Mouse (Mus musculus): ENCODE results near the gene Casp9. TPM values are rescaled to one million over a fixed set of nuclear protein-coding genes. Genes with fewer than 3 reads are reported as not detected.
"Not testable (repeated sequence)": the region's sequence is repeated elsewhere in the genome, so short reads cannot be mapped to it uniquely, and the experiment has no call there.

Gene Casp9
- polyA plus RNA-seq, 1 experiment from 2014 or later: 16.9 TPM

- no peak overlapping the region for H3K27ac ChIP-seq (replicated peaks)
- H3K27me3 ChIP-seq: no peaks in the 10 kb centered on the region
- 91% methylated on average over 13 of the region's 13 CpGs for WGBS
- no peak for ATAC-seq (ENCODE audit: insufficient number of reproducible peaks, low FRiP score, low TSS enrichment, low read depth)
- peaks cover 14% of the 10 kb centered on the region for H3K4me1 ChIP-seq
- no peak overlapping the region for H3K4me3 ChIP-seq (replicated peaks)
- H3K9me3 ChIP-seq (replicated peaks): no peaks in the 10 kb centered on the region
- no peak overlapping the region for H3K9ac ChIP-seq
- peaks cover 51% of the 10 kb centered on the region for H3K36me3 ChIP-seq
- H3K4me2 ChIP-seq (replicated peaks): no peak overlapping the region
These were observed 31.3 kb upstream of the Casp9 start for GRCm38 (mm10) chr4:141762102-141762598.

- H3K36me3 ChIP-seq: peaks cover 60% of the 10 kb centered on the region
- H3K27me3 ChIP-seq: no peaks in the 10 kb centered on the region
- H3K4me2 ChIP-seq (replicated peaks): no peak overlapping the region
- H3K27ac ChIP-seq (replicated peaks): no peak overlapping the region
- H3K9ac ChIP-seq: no peak overlapping the region
- 90% methylated on average over 12 of the region's 12 CpGs for WGBS
- H3K4me1 ChIP-seq: peaks cover 27% of the 10 kb centered on the region
- no peaks in the 10 kb centered on the region for H3K9me3 ChIP-seq (replicated peaks)
- H3K4me3 ChIP-seq (replicated peaks): no peak overlapping the region
- ATAC-seq (ENCODE audit: insufficient number of reproducible peaks, low FRiP score, low TSS enrichment, low read depth): no peak
These were observed 29.9 kb upstream of the Casp9 start for GRCm38 (mm10) chr4:141763476-141763875.

GRCm38 (mm10) chr4:141765008-141765407 lies 28.4 kb upstream of the Casp9 start:
- no peaks in the 10 kb centered on the region for H3K9me3 ChIP-seq (replicated peaks)
- peaks cover 28% of the 10 kb centered on the region for H3K4me1 ChIP-seq
- no peak overlapping the region for H3K4me3 ChIP-seq (replicated peaks)
- no peaks in the 10 kb centered on the region for H3K27me3 ChIP-seq
- H3K36me3 ChIP-seq: peaks cover 75% of the 10 kb centered on the region
- no peak overlapping the region for H3K4me2 ChIP-seq (replicated peaks)
- no peak for ATAC-seq (ENCODE audit: insufficient number of reproducible peaks, low FRiP score, low TSS enrichment, low read depth)
- H3K9ac ChIP-seq: no peak overlapping the region
- 86% methylated on average over 3 of the region's 3 CpGs for WGBS
- H3K27ac ChIP-seq (replicated peaks): no peak overlapping the region

- Histone ChIP-seq H3K27ac (replicated peaks) (peak overlapping the region; percentile 94), H3K4me1 (peaks cover 28% of the 10 kb centered on the region), H3K9ac (no peak overlapping the region), H3K4me3 (replicated peaks) (no peak overlapping the region), H3K36me3 (peaks cover 82% of the 10 kb centered on the region), H3K27me3 (no peaks in the 10 kb centered on the region), H3K4me2 (replicated peaks) (peak overlapping the region; percentile 32), H3K9me3 (replicated peaks) (no peaks in the 10 kb centered on the region)
- WGBS: 58% methylated on average over 8 of the region's 8 CpGs
- no peak for ATAC-seq (ENCODE audit: insufficient number of reproducible peaks, low FRiP score, low TSS enrichment, low read depth)
These were observed 27.1 kb upstream of the Casp9 start for GRCm38 (mm10) chr4:141766316-141766667.

- 26% methylated on average over 19 of the region's 19 CpGs for WGBS
- Histone ChIP-seq H3K4me1 (peaks cover 28% of the 10 kb centered on the region), H3K27me3 (no peaks in the 10 kb centered on the region), H3K9ac (no peak overlapping the region), H3K27ac (replicated peaks) (peak overlapping the region; percentile 94), H3K9me3 (replicated peaks) (no peaks in the 10 kb centered on the region), H3K36me3 (peaks cover 82% of the 10 kb centered on the region), H3K4me3 (replicated peaks) (no peak overlapping the region), H3K4me2 (replicated peaks) (peak overlapping the region; percentile 32)
- peak; percentile 84 for ATAC-seq (ENCODE audit: insufficient number of reproducible peaks, low FRiP score, low TSS enrichment, low read depth)
These were observed 26.6 kb upstream of the Casp9 start for GRCm38 (mm10) chr4:141766668-141767352.

- Histone ChIP-seq H3K27me3 (no peaks in the 10 kb centered on the region), H3K9me3 (replicated peaks) (no peaks in the 10 kb centered on the region), H3K4me3 (replicated peaks) (no peak overlapping the region), H3K27ac (replicated peaks) (peak overlapping the region; percentile 94), H3K4me2 (replicated peaks) (peak overlapping the region; percentile 32), H3K9ac (no peak overlapping the region), H3K4me1 (peaks cover 28% of the 10 kb centered on the region), H3K36me3 (peaks cover 82% of the 10 kb centered on the region)
- WGBS: 59% methylated on average over 19 of the region's 19 CpGs
- peak; percentile 86 for ATAC-seq (ENCODE audit: insufficient number of reproducible peaks, low FRiP score, low TSS enrichment, low read depth)
These were observed 25.9 kb upstream of the Casp9 start for GRCm38 (mm10) chr4:141767353-141768036.

GRCm38 (mm10) chr4:141769501-141770160 lies 23.8 kb upstream of the Casp9 start:
- no peak for ATAC-seq (ENCODE audit: insufficient number of reproducible peaks, low FRiP score, low TSS enrichment, low read depth)
- Histone ChIP-seq H3K27me3 (no peaks in the 10 kb centered on the region), H3K9ac (no peak overlapping the region), H3K4me2 (replicated peaks) (no peak overlapping the region), H3K36me3 (peaks cover 82% of the 10 kb centered on the region), H3K4me3 (replicated peaks) (no peak overlapping the region), H3K9me3 (replicated peaks) (no peaks in the 10 kb centered on the region), H3K27ac (replicated peaks) (no peak overlapping the region), H3K4me1 (peaks cover 28% of the 10 kb centered on the region)
- 87% methylated on average over 8 of the region's 8 CpGs for WGBS

GRCm38 (mm10) chr4:141771823-141772222 lies 21.6 kb upstream of the Casp9 start:
- H3K4me1 ChIP-seq: peaks cover 17% of the 10 kb centered on the region
- ATAC-seq (ENCODE audit: insufficient number of reproducible peaks, low FRiP score, low TSS enrichment, low read depth): no peak
- H3K4me2 ChIP-seq (replicated peaks): no peak overlapping the region
- H3K27ac ChIP-seq (replicated peaks): no peak overlapping the region
- H3K9me3 ChIP-seq (replicated peaks): no peaks in the 10 kb centered on the region
- H3K9ac ChIP-seq: no peak overlapping the region
- peaks cover 90% of the 10 kb centered on the region for H3K36me3 ChIP-seq
- WGBS: 80% methylated on average over 8 of the region's 8 CpGs
- no peak overlapping the region for H3K4me3 ChIP-seq (replicated peaks)
- no peaks in the 10 kb centered on the region for H3K27me3 ChIP-seq

- not testable (repeated sequence) for H3K9me3 ChIP-seq (replicated peaks); H3K4me1 ChIP-seq; H3K4me3 ChIP-seq (replicated peaks); H3K4me2 ChIP-seq (replicated peaks); H3K9ac ChIP-seq; ATAC-seq (ENCODE audit: insufficient number of reproducible peaks, low FRiP score, low TSS enrichment, low read depth); H3K27ac ChIP-seq (replicated peaks); H3K27me3 ChIP-seq
- peaks cover 94% of the 10 kb centered on the region for H3K36me3 ChIP-seq
- WGBS: 80% methylated on average over 4 of the region's 4 CpGs
These were observed 20.4 kb upstream of the Casp9 start for GRCm38 (mm10) chr4:141773019-141773418.

- Histone ChIP-seq H3K36me3 (peaks cover 93% of the 10 kb centered on the region), H3K9ac (no peak overlapping the region), H3K27ac (replicated peaks) (no peak overlapping the region), H3K4me1 (no peaks in the 10 kb centered on the region), H3K4me3 (replicated peaks) (no peak overlapping the region), H3K27me3 (no peaks in the 10 kb centered on the region), H3K4me2 (replicated peaks) (no peak overlapping the region), H3K9me3 (replicated peaks) (no peaks in the 10 kb centered on the region)
- 97% methylated on average over 8 of the region's 8 CpGs for WGBS
- no peak for ATAC-seq (ENCODE audit: insufficient number of reproducible peaks, low FRiP score, low TSS enrichment, low read depth)
These were observed 13.6 kb upstream of the Casp9 start for GRCm38 (mm10) chr4:141779828-141780227.

GRCm38 (mm10) chr4:141781201-141781985 lies 12.0 kb upstream of the Casp9 start:
- Histone ChIP-seq H3K27me3 (no peaks in the 10 kb centered on the region), H3K27ac (replicated peaks) (no peak overlapping the region), H3K4me3 (replicated peaks) (no peak overlapping the region), H3K9ac (no peak overlapping the region), H3K9me3 (replicated peaks) (no peaks in the 10 kb centered on the region), H3K36me3 (peaks cover 92% of the 10 kb centered on the region), H3K4me2 (replicated peaks) (no peak overlapping the region), H3K4me1 (no peaks in the 10 kb centered on the region)
- ATAC-seq (ENCODE audit: insufficient number of reproducible peaks, low FRiP score, low TSS enrichment, low read depth): no peak
- WGBS: 95% methylated on average over 8 of the region's 8 CpGs

All from embryonic facial prominence, embryonic 15.5 days (tissue).